Mouse (Mus musculus) cerebellum, adult 9-10 months (tissue): ENCODE results near the gene Ccdc78.
"Not testable (repeated sequence)": the region's sequence is repeated elsewhere in the genome, so short reads cannot be mapped to it uniquely, and the experiment has no call there.

Experiments
- DNase-seq: peaks from one replicate; pipeline ENCODE4 v3.0.0; 2022

The Ccdc78 gene

GRCm38 (mm10) chr17:25786280-25786679 is at the start of gene Ccdc78:
Gene Ccdc78 (plus strand): TSS chr17:25786580.
- no peak for DNase-seq

DNA sequence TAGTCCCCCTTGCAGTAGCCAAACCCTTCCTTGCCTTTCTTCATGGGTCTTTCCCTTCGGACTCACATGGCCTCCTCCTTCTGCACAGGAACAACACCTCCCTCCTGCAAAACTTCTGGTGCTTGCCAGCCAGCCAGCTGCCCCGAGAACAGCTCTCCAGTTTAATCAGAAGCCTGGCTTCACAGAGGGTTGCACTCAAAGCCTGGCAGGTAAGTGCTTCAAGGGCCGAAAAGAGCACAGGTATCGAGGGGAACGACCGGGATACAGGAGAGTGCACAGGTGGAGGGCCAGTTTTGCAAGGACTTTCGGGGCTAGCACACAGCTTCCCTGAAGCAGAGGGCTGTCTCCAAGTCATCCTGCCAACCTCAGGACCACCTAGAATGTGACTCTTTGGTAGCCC is 47.5 kb upstream of the Ccdc78 start:
- no peak for DNase-seq

DNA sequence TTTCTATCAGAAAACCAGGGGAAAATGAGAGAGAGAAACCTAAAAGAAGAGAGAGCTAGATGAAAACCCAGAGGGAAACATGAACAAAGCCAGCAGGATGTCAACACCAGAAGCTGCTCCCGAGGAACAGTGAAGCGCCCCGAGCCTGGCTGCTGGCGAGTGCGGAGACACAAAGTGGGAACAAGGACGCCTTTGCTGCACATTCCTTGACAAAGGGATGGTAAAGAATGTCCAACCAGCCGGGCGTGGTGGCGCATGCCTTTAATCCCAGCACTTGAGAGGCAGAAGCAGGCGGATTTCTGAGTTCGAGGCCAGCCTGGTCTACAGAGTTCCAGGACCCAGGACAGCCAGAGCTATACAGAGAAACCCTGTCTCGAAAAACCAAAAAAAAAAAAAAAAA is 44.9 kb upstream of the Ccdc78 start:
- DNase-seq: not testable (repeated sequence)

DNA sequence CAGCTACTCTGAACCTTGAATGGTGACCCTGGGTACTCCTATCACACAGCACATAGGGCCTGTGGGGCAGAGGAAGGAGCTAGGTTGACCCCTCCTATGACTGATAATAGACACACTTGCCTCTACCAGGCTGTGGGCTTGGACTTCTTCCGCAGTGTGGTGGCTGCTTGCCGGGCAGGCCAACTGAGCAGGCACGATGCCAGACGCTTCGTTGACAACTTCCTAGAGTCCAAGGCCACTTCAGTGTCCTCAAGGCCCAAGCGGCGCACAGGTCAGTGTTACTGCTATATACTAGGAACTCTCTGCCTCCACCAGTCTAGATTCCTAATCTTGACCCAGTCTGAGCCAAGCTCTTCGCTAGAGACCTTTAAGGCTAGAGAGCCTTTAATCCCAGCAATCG is 42.5 kb upstream of the Ccdc78 start:
- no peak for DNase-seq

DNA sequence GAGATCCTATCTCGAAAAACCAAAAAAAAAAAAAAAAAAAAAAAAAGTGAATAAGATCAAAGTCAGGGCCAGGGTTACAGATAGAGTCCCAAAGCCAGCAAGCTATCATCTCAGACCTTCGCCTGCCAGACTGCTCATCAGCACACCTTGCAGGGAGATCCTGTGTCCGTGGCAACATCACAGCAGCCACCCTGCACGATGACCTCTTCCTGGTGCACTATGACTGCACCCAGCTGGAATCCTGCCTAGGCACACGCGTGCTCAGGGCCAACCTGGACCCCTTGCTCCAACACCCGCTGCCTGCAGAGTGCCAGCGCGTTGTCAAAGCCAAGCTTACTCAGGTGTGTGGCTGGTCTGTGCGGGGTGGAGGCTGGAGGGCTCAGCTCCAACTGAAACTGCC is 42.1 kb upstream of the Ccdc78 start:
- no peak for DNase-seq

- DNase-seq: no peak
These were observed 38.1 kb upstream of the Ccdc78 start for GRCm38 (mm10) chr17:25748238-25748637.

DNA sequence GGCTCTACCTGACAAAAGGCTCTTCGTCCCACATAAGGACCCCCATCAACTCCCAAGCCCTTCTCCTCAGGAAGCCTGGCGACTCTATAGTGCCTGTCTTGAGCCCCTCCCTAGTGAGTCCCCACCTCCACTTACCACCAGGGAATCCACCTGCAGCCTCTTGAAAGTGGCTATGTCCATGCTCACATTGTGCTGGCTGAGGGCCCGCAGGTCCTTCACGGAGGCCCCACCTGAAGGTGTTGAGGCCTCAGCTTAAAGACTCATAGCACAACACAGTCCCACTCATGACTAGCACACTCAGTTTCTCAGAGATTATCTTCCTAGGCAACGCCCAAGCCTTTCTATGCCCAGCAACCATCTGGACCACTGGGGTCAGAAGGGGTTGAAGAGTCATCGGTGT is 37.1 kb upstream of the Ccdc78 start:
- no peak for DNase-seq

DNA sequence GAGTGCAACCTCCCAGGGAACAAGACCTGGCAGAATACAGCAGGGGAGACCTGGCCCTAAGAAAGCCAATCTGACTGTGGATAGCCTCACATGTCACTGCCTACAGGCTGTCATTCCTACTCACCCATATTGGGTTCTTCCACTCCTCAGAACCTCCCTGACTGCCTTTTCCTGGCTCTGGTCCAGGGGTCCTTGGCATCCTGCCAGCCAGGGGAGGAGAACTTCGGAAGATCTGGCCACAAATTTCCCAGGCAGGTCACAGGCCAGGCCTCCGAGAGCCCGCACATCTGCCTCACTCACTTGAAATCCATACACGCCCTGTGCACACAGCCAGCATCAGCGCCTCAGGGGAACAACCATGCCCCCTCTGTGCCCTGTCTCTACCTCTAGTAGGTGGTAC is 34.9 kb upstream of the Ccdc78 start:
- no peak for DNase-seq

DNA sequence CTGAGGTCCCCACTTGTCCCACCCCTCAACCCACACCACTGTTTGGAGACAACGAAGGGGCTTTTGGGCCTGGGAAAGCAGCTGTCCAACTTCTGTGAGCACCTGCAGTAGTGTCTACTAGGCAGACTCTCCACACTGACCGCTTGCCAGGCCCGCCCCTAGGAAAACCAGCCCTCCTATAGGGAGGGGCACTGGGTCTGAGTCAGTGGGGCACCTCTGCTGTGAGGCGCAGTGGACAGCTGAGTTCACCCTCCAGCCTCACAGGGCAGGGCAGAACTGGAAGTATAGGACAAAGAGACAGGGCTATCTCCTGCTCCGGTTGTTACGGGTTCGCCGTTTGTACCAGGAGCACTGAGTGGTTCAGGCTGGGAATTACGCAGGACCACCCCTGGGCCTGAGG is 32.1 kb upstream of the Ccdc78 start, which contains the start of gene Msln:
Gene Msln, minus strand, starts transcription at position 138 of the 400 bp plus-strand sequence.
- no peak for DNase-seq

DNA sequence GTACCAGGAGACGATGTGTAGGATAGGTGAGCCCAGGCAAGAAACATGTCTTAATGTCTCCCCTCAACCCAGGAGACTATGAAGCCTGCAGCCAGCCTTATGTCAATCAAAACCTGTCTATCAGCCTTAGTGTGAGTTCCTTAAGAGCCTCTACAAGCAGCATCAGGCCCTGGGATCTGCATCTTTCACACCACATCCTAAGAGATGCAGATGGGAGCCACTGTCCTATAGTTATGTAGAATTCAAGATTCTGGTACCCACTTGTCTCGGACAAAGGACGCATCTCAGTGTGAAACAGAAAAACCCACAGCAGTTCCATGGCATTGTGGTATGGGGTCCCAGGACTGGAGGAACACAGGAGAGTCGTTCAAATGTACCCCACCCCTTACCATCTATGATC is 31.3 kb upstream of the Ccdc78 start:
- no peak for DNase-seq

- no peak for DNase-seq
These were observed 30.6 kb upstream of the Ccdc78 start for GRCm38 (mm10) chr17:25755627-25756377.

DNA sequence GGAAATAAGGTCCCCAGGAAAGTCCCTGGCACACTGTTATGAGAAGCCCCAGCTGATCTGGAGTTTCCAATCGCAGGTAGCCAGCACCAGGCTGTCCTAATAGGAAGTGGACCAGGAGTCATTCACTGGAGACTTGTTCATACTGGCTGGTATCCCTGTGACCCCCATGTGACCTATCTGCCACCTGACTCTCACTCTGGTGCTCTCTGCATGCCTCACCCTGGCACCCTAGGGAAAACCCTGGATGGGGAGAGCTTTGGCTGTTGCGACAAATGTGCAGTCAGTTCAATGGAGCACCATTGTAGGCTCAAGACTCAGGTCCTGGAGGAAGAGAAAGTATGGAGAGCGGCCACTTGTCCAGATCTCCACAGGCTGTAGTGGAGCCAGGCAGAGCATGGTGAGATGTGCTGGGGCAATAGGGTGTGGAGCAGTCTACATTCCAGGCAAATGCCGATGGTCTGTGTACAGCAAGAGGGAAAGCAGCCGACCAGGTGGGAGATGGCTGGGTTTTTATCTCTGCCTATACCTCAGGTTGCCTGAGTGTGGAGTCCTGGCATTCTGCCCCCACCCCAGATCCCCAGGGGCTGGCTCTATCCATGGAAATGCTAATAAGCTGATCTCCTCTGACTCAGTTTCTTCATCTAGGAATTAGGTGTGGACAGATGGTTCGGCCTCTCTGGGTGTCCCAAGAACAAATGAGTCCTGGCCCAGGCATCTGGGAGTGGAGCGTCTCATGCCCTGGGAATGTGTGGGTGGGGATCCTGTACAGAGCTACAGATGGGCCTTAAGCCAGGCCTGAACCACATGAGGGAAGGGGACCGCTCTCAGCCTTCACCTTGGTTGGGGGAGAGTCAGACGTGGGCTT is 29.8 kb upstream of the Ccdc78 start:
- no peak for DNase-seq

- no peak for DNase-seq
These were observed 28.7 kb upstream of the Ccdc78 start for GRCm38 (mm10) chr17:25757691-25758090.

- DNase-seq: no peak
These were observed 26.2 kb upstream of the Ccdc78 start for GRCm38 (mm10) chr17:25760148-25760547.

DNA sequence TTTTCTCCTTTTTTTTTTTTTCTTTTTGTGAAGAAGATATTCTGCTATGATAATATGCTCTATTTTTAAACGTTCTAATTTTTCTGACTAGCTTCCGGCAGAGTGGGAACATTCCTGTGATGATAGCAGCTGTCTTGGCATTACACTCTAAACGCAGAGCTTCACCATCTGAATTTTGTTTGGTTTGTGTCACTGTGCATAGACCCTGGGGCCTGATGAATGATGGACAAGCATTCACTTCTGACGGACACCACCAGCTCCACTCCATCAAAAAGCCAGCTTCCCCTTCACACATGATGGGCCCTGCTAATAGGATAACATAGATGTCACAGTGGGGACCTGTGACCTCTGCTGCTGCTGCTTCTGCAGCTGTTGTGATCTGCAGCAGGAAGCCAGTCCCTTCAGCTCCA is 24.8 kb upstream of the Ccdc78 start:
- no peak for DNase-seq

DNA sequence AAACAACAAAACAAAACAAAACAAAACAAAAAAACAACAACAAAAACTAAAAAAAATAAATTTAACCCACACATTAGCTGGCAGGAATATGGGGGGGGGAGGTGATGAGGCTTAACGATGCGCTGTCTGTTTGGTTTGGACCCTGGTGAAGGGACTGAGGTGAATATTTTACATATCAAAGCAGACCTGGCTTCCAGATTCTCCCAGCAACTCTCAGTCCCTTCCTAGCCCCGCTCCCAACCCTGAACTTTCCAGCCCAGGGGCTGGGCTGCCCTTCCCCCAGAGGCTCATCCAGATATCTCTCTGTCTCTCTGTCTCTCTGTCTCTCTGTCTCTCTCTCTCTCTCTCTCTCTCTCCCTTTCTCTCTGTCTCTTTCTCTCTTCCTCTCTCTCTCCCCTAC is 23.8 kb upstream of the Ccdc78 start:
- DNase-seq: no peak

GRCm38 (mm10) chr17:25765886-25766285 is 20.5 kb upstream of the Ccdc78 start:
- no peak for DNase-seq

DNA sequence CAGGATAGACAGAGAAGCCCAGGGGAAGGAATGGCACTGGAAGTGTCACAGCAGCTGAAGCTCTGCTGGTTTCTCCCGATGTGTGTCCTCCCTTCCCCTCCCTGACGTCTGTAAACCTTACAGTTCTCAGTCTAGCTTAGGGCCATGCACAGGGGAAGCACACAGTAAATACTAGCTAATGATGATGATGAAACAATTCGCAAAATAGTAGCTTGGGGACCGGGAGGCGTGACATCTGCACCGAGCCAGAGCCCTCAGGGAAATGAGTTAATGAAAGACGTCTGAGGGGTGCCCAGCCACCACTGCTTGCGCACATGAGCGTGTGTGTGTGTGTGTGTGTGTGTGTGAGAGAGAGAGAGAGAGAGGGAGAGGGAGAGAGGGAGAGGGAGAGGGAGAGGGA is 17.0 kb upstream of the Ccdc78 start:
- DNase-seq: no peak

DNA sequence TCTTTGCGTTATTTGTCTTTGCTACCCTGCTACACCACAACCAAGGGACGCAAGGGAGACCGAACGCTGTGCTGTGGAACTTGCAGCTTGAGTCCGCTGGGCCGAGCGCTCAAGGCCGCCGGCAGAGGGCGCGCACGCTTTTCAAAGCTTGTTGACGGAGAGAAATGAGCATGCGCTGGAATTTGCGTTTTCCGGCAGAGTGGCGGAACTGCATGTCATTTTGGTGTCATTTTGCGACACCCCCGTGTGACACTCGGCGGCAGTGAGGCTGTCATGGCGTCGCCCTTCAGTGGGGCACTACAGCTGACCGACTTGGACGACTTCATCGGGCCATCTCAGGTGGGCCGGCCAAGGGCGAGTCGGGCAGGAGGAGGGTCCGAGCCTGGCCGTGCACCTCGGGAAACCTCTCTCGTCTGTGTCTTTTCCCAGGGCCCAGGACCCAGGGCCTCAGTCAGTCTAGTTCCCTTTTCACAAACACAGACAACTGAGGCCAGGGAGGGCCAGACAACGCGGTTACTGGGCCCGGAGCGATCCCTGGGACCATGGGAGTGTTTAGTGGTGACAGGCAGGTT is 12.7 kb upstream of the Ccdc78 start, which contains the start of gene Narfl:
Gene Narfl, plus strand, starts transcription at position 228 of the 572 bp plus-strand sequence.
- peak; percentile 98 for DNase-seq

GRCm38 (mm10) chr17:25775318-25776062 is 10.9 kb upstream of the Ccdc78 start:
- DNase-seq: peak; percentile 24

- no peak for DNase-seq
These were observed 8.4 kb upstream of the Ccdc78 start for GRCm38 (mm10) chr17:25777948-25778347.

DNA sequence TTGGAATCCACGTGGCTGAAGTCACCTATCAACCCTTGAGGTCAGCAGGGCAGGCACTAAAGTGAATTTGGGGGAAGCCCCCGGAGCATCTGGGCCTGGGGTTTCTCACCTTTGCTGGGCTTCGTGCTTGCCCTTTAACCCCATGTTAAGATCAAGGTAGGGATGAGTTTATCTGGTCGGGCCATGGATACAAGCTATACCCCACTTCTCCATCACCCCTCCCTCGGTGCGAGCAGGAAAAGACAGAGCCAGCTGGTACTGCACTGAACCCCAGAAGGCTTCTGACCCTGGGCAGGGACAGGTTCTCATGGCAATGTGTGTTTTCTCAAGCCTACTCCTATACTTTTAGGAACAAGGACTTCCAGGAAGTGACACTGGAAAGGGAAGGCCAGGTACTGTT is 5.0 kb upstream of the Ccdc78 start:
- no peak for DNase-seq

DNA sequence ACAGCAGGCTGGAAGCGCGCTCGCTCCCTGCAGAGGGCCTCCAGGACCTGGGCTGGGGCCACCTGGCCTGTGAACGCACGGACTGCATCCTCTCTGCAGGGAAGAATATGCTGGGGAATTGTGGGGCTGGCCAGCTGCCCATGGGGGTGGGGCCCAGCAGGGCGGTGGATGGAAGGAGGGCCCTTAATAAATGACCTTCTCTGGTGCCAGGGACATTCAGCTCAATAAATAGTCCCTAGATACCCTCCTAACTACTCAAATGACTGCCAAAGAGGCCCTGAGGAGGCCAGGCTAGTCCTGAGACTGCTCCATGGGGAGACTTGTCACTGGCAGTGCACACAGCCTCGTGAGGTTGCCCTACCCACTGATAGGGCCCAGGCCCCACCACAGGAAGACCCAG is 3.3 kb upstream of the Ccdc78 start:
- DNase-seq: peak; percentile 71
